Mouse (Mus musculus) kidney, postnatal 14 days (tissue): ENCODE results near the gene Ftl1.
"Not testable (repeated sequence)": the region's sequence is repeated elsewhere in the genome, so short reads cannot be mapped to it uniquely, and the experiment has no call there.

Experiments
- DNase-seq: peaks from one replicate; pipeline ENCODE4 v3.0.0; 2022; ENCODE audit warnings: mixed read lengths

The Ftl1 gene

DNA sequence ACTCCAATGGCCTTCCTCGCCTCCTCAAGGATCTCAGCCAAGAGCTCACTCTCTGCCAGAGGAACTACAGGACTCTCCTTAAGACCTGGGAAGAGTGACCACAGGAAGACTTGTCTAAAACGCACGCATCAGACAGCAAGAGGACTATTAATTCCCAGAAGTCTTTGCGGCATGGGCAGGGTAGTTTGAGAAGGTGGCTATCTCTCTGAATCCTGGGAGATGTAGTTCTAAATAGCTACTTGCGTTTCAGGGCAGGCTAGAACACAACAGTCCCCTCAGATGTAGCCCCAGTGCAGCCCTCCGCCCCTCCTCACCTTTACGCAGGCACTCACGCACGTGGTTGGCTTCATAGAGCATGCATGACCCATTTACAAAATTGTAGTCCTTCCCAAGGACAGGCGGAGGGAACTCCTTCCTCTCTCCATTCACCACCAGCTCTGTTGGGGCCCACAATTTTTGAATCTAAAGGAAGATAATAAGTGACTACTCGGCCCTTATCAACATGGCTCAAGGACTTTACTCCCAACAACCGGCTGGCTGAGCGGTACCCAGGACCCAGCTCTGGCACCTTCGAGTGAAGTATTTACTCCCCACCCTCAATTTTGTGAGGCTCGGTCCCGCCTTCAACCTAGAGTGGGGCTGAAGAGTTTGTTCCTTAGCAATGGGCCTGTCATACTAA, 15.7 kb upstream of the Ftl1 start:
- DNase-seq = peak; percentile 66

DNA sequence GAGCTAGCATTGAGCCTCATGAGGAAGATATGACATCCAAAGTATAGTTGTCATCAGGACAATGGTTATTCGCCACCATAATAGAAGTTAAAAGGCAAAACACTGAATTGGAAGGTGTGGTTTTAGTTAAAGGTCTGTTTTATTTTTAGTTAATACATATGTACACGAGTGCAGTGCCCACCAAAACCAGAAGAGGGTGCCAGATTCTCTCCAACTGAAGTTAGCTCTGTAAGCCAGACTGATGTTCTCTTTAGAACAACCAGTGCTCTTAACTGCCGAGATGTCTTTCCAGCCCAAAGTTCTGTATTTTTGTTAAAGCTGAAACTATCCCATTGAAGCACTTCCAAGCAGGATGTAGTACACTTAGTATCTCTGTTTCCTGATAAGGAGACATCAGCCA, 11.2 kb upstream of the Ftl1 start:
- peak; percentile 84 for DNase-seq

DNA sequence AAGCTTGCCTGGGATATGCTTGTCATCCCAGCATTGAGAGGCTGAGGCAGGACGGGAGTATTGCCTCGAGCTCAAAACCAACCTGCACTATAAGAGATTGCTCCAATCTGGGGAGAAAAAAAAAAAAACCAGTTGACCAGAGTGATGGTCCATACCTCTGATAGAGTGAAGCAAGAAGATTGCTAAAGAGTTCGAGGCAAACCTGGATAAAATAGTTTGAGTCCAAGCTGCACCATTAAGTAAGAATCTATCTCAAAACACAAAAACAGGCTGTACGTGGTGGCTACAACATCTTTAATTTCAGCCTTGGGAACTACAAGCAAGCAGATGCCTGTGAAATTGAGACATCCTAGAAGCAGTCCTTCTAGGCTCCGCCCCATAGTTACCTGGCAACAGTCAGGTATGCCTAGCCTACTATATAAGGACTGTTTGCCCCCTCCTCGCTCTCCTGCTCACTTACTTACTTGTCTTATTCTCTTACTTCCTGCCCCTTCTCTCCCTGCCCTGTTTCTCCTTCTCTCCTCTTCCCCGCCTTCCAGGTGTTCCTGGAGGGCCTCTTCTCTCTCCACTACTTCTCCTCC, 7.5 kb upstream of the Ftl1 start:
- no peak for DNase-seq

DNA sequence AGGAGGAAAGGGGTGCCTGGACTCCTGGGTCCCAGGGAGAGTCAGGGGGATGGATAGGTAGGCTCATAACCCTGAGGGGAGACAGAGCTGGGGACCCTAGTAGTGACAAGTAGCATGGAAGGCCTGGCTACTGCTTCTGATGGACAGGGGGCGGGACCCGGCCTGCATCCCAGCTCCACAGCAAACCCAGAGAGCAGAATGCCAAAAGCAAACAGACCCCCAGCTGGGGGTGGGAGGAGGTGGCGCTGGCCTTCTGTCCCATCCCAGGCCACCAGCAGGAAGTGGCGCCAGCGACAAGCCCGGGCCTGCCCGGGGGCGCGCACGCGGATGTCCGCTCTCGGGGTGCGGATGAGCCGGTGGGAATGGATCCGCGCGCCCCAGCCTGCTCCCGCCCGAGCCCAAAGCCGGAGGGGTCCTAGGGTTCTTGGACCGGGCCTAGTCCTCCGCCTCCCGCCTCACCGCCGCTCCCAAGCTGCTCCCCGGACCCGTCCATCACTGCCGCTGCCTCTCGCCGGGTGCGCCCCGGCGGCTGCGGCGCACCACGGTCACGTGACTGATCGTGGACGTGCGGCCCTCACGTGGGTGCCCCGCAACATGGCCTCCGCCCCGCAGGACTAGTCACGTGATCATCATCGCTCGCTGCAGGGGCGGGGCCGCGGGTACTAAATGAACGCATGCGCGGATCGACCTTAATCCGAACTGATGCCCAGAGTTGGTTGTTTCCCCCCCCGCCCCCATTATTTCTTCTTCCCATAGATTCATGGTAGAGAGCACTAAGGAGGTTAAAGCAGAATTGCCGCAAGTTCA, 6.8 kb upstream of the Ftl1 start, which contains the start of gene Bax:
Gene Bax (minus strand): TSS at position 616 of the 807 bp plus-strand sequence.
- DNase-seq = peak; percentile 97

DNA sequence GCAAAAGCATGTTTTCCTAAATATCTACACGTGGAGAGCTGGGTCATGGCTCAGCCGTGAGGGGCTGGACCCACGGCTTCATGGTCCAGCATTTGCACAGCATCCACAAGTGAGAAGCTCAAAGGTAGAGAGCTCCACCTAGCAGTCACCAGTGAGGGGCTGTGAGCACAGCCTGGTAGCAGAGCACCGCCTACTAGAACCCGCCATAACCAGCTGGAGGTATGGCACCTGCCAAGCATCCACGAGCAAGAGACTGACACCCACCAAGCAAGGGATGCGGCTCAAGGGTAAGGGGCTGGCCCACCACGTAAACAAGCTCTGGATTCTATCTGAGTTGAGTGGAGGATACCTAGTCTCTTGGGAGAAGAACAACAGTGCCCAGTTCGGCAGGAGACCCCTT, 5.9 kb upstream of the Ftl1 start:
- DNase-seq = peak; percentile 49

DNA sequence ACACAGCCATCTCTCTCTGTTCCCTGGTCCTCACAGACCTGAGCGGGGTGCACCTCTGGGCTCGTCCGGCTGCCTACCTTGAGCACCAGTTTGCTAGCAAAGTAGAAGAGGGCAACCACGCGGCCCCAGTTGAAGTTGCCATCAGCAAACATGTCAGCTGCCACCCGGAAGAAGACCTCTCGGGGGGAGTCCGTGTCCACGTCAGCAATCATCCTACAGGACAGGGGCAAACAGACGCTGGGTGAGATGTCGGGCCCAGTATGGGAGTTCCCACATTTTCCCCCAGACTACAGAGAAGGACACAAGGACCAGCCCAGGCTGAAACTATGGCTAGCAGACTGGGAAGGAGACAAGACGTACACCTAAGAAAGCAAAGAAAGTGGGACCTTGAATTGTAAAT, 5.4 kb upstream of the Ftl1 start:
- DNase-seq = no peak

DNA sequence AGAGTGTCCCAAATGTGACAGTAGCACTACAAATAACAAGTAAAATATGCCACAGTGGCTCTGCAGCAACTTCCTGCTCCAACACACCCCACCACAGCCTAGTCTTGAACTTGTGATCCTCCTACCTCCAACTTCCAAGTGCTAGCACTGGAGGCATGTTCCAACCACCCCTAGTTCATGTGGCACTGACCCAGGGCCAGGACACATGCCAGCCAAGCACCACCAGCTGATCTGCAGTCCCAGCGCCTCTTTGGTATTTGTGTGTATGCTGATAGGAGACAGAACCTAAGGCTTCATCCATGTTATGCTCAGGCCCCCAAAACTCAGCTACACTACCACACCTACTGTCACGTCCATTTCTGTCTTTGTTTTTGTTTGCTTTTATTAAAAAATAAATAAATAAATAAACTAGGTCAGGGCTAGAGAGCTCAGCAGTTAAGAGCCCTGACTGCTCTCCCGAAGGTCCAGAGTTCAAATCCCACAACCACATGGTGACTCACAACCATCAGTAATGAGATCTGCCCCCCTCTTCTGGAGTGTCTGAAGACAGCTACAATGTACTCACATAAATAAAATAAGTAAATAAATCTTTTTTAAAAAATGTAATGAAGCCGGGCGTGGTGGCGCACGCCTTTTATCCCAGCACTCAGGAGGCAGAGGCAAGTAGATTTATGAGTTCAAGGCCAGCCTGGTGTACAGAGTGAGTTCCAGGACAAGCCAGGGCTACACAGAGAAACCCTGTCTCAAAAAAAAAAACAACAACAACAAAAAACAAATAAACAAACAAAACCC, 4.5 kb upstream of the Ftl1 start:
- no peak for DNase-seq

DNA sequence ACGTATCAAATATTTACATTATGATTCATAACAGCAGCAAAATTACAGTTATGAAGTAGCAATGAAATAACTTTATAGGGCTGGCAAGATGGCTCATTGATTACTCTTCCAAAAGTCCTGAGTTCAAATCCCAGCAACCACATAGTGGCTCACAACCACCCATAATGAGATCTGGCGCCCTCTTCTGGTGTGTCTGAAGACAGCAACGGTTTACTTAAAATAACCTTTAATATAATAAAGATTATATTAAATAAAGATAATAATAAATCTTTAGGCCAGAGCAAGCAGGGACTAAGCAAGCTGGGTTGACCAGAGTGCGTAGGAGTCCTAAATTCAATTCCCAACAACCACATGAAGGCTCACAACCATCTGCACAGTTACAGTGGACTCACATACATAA, 3.2 kb upstream of the Ftl1 start:
- DNase-seq = not testable (repeated sequence)

DNA sequence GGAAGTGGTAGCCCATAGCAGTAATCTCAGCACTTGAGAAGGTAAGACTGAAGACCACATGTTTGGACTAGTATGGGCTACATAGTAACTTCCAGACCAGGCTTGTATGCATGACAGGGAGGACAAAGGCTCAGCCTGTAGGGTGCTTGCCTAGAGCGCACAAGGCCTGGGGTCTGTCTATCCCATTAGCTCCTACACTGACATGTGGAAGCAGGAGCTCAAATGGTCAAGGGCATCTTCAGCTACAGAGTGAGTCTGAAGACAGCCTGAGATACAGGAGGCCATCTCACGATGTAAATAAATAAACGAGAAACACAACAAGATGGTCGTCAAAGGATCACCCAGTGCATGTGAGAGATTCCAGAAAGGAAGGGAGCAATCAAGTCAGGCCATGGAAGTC, 2.6 kb upstream of the Ftl1 start:
- no peak for DNase-seq

DNA sequence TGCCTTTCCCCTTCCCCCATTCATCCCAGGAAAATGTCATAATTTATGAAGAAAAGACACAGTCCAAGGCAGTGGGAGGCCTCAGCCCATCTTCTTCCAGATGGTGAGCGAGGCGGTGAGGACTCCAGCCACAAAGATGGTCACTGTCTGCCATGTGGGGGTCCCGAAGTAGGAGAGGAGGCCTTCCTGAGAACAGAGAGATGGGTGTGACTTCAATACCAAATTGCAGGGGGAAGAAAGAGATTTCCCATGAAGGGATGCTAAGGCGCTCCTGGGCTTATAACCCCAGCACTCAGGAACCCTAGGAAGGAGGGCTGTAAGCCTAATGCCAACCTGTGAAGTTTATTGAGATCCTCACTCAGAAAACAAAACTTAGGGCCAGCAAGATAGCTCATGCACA, 2.1 kb upstream of the Ftl1 start:
- DNase-seq = no peak

DNA sequence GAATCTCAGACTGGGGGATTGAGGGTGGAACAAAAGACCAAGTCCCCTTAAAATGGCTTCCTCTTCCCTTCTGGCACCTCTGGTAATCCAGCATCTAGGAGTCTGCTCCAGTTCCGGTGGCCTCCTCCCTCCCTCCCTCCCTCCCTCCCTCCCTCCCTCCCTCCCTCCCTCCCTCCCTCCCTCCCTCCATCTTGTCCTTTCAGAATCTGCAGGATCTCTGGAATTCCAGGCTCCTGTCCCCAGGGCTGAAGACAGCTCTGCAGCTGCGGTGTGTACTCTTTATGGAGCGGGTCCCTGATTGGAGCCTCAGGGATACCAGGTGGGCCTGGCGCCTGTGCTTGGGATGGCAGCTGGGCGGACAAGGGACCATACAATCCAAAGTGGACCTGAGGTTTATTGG, 1.6 kb upstream of the Ftl1 start:
- peak; percentile 39 for DNase-seq

DNA sequence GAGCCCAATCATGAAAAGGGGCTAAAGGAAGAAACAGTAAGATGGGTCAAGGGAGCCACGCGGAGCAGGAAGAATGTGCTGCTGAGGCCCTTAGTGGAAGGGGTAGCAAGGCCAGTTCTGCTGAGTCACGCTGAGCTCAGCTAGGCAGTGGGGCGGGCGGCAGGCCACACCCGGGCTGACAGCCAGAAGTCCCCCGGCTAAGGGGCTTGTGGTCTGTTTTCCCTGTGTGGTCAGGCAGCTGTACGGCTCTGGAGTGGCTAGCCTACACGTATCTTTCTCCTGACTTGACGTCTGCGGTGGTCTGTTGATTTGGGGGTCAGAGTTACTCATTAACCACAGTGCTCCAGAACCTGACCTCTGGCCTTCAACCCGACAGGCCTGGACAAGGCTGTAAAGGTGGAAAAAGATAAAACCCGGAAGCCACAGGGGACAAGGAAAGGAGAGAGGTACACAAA, 1.2 kb upstream of the Ftl1 start:
- peak; percentile 83 for DNase-seq

DNA sequence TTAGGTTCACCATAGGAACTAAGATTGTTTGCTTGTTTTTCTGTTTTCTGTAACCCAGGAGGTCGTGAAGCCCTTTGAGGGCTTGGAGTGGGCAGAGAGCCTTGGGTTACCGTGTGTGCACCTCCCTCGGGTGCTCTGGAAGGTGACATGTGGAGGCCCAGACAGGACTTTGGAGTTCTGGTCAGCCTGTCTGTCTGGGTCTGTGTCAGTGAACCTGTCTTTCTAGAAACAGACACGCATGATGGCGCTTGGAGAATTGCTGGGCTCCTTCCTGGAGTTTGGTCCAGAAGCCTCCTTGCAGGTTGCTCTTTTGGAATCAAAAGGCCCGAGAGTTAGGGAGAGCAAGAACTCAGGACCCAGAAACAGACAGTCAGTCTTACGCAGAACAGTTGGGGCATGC, 693 bp upstream of the Ftl1 start:
- peak; percentile 70 for DNase-seq

DNA sequence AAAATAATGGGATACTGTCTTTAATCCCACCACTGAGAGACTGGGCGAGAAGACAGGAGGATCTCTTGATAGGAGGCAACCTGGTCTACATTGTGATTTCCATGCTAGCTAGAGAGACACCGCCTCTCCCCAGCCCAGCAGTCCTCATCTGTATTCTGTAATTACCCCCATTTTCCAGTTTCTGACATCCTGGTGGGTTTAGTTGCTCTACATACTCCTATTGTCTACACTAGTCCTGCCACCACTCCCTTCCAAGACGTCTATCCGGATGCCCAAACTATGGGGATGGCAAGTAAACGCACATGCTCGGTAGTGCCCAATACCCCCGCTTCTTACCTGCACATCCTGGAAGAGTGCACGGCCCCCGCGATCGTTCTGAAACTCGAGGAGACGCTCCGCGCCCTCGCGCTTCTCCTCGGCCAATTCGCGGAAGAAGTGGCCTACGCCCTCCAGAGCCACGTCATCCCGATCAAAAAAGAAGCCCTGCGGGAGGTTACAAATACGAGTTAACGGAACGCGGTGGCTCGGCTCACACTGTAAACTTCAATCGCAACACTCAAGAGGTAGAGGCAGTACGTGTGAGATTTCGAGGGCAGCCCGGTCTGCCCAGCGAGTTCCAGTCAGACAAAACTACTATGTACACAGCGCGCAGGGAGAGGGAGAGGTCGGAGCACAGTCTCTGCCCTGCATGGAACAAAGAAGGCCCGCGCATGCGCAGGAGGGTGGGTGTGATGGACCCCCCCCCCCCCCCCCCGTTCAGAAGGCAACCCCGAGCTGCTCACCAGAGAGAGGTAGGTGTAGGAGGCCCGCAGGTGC, 728 bp downstream of the Ftl1 start:
- peak; percentile 90 for DNase-seq

DNA sequence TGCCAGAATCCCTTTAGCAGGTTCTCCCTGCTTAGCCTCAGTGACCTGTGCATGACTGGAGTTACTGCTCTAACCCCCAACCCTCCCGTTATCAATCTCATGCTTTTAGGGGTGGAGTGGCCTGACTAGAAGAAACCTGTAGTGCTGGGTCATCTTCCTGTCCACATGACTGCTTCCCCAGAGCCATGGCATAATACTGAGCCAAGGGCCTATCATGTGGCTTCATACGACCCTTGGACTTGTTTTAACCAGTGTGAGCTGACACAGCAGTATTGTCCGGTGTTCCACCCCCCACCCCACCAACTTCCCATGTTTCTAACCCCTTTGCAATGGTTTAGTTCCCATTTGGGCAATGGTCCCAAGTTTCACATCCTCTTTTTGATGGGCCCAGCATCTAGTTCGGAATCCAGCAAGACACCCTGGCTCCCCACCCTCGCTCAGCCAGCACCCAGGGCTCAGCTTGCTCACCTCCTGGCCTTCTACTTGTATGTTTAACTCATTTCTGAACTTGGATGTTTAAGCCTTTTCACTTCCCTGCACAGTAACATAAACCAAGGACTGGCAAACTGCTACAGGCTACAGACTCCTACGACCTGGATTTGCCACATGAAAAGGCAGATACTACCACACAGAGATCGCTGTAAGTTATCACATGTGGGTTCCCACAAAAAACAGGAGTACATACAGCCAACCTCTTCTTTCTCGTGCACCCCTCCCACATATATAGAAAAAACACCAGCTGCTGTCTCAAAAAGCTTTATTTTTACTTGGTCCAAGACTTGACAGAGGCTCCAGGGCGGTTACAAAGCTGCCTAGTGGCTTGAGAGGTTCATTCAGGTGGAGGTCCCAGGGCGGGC, 2.3 kb downstream of the Ftl1 start:
- DNase-seq = peak; percentile 77

DNA sequence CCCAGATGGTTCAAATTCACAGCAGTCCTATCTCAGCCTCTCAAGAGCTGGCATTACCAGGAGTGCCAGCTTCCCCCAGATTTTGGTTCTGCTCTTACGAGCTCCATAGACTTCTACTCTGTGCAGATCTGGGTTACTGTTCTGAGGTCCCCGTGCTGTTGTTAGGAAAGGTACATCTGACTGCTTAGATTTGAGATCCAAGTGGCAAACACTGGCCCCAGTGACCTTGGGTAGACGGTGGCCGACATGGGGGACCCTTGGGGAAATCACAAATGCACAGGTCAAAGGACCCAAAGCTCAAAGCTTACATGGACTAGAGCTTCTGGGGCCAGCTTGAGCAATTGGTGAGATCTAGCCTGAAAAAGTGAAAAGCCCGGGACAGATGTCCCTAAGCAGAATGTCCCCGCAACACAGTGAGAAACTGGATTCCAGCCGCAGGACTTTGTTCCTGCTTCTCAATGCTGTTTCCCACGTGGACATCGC, 2.9 kb downstream of the Ftl1 start:
- no peak for DNase-seq

DNA sequence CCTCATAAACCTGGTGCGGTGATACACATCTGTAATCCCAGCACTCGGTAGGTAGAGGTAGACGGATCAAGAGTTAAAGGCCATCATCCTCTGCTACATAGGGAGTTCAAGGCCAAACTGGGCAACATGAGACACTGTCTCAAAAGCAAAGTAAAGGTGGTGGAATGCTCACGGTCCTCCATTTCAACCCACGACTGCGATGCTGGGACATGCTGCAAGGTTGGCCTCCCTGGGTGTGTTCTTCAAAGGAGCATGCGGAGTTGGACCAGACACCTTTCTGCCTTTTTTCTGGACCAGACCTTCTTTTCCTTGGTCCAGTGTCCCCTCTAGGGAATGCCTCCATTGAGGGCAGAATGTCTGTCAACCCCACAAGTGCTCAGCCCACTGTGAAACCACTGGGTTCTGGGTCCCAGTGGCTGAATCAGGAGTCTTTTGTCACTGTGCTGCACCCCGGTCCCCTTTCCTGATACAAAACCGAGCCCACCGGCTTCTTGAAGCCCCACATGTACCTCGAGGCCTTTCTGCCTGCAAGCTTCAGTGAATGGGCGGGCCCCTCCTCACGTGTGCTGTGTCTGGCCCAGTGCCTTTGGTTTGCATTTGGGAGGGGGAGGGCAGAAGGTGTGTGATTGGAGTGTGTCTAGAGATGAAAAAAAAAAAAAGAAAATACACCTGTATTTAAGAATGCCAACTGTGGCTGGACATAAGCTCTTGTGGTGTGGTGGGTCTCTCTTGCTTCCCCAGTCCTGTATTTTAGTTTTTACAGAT, 3.6 kb downstream of the Ftl1 start:
- DNase-seq = no peak

DNA sequence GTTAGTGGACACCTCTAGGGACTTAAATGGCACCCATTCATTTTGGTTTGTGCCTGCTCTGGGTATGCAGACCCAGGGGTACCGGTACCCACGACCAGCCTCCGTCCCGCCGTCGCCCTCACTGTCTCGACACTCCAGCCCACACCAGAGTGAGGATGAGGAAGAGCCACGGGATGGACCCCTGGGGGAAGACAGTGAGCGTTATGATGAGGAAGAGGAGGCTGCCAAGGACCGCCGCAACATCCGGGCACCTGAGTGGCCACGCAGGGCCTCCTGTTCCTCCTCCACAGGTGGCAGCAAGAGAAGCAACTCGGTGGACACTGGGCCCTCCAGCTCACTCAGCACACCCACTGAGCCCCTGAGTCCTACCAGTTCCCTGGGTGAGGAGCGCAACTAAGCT, 4.7 kb downstream of the Ftl1 start:
- no peak for DNase-seq

DNA sequence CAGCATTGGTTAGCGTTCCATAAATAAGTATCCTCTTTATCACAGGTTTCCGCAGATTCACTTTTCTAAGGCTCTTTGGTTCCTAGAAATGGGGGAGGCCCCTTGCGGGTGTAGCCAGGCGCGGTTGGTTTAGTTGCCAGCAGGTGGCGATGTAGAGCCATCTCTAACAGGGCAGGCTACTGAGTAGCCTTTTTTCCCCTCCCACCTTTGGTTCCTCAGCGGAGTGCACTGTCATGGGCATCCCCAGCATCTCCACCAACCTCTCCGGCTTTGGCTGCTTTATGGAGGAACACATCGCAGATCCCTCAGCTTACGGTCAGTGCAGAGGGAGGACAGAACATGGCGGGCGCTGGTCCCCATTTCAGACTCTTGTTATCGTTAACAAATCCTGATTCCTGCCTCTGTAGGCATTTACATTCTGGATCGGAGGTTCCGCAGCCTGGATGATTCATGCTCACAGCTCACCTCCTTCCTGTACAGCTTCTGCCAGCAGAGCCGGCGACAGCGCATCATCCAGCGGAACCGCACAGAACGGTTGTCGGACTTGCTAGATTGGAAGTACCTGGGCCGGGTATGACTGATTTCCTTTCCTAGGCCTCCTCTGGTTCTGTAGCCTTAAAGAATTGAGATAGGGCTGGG, 8.2 kb downstream of the Ftl1 start:
- peak; percentile 83 for DNase-seq

DNA sequence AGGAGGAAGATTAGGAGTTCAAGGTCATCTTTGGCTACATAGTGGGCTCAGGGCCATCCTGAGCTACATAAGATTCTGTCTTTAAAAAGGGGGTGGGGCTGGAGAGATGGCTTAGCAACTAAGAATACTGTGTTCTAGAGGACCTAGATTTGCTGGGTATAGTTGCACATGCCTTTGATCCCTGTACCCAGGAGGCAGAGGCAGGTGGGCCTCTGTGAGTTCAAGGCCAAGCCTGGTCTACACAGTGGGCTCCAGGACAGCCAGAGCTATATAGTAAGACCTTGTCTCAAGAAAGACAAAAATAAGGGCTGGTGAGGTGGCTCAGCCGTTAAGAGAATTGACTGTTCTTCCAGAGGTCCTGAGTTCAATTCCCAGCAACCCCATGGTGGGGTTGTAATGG, 9.7 kb downstream of the Ftl1 start:
- DNase-seq = no peak
